In genomic region chr5:32934654-32935053, GRCm38 (mm10) we compare ENCODE assay signal across 8 mouse cellular contexts.
DNase-seq lines count a peak whose midpoint lies in the region; ATAC-seq lines count a peak whose summit lies in the region.

No protein-coding gene starts in this region.

- no peak overlapping the region for H3K9ac ChIP-seq in neural tube, embryonic 11.5 days (ENCODE audit: low read length)
- H3K9ac ChIP-seq in neural tube, embryonic 15.5 days (replicated peaks) = no peak overlapping the region

- H3K4me3 ChIP-seq in neural tube, embryonic 11.5 days (ENCODE audit: low read depth, low read length) = no peak overlapping the region
- no peak overlapping the region for H3K4me3 ChIP-seq in neural tube, embryonic 15.5 days (replicated peaks)

- no peak for ATAC-seq in neural tube, embryonic 11.5 days (ENCODE audit: insufficient read depth, low FRiP score, low TSS enrichment)
- no peak for ATAC-seq in neural tube, embryonic 15.5 days (ENCODE audit: low FRiP score)

- no peaks in the 10 kb centered on the region for H3K27me3 ChIP-seq in neural tube, embryonic 11.5 days (ENCODE audit: control insufficient read depth, insufficient read depth, low read length)
- no peaks in the 10 kb centered on the region for H3K27me3 ChIP-seq in neural tube, embryonic 15.5 days (replicated peaks)

- H3K27ac ChIP-seq in neural tube, embryonic 11.5 days (ENCODE audit: low read depth, low read length) = no peak overlapping the region
- no peak overlapping the region for H3K27ac ChIP-seq in neural tube, embryonic 15.5 days (replicated peaks)

- intact Hi-C loops in heart, postnatal 25 days (cut with DNase I) = loop anchor here (5.0 kb wide), 1 partner anchor 98 kb away; no protein-coding TSS in a partner anchor

- H3K9me3 ChIP-seq in neural tube, embryonic 11.5 days (ENCODE audit: control insufficient read depth, low read length) = no peaks in the 10 kb centered on the region
- H3K9me3 ChIP-seq in neural tube, embryonic 15.5 days (replicated peaks) = no peaks in the 10 kb centered on the region

- H3K4me2 ChIP-seq in neural tube, embryonic 11.5 days (ENCODE audit: low read depth) = no peak overlapping the region
- no peak overlapping the region for H3K4me2 ChIP-seq in neural tube, embryonic 15.5 days

- peaks cover 14% of the 10 kb centered on the region for H3K36me3 ChIP-seq in neural tube, embryonic 11.5 days (ENCODE audit: control insufficient read depth, insufficient read depth, low read length)
- peaks cover 67% of the 10 kb centered on the region for H3K36me3 ChIP-seq in neural tube, embryonic 15.5 days

- WGBS in neural tube, embryonic 11.5 days = 67% methylated on average over 2 of the region's 2 CpGs
- WGBS in neural tube, embryonic 15.5 days = 61% methylated on average over 2 of the region's 2 CpGs

- H3K4me1 ChIP-seq in neural tube, embryonic 11.5 days (ENCODE audit: control insufficient read depth, insufficient read depth, low read length) = no peaks in the 10 kb centered on the region
- no peaks in the 10 kb centered on the region for H3K4me1 ChIP-seq in neural tube, embryonic 15.5 days

- peak; percentile 15 for DNase-seq in heart, postnatal 4 days
- no peak for DNase-seq in heart, postnatal 25 days (ENCODE audit: low spot score)
- peak; percentile 27 for DNase-seq in neural tube, embryonic 11.5 days (ENCODE audit: low spot score)
- DNase-seq in embryo, embryonic 11 days = peak; percentile 39
- peak; percentile 67 for DNase-seq in thymus, postnatal 4 days
- no peak for DNase-seq in adrenal gland, postnatal 4 days (ENCODE audit: low spot score in 2 of 2)
- no peak for DNase-seq in testis, postnatal 10 days (ENCODE audit: low spot score)

Comparison
In these comparisons a context has a peak if more than half of its experiments do, and no peak if none do; other contexts are left out.
1. DNase-seq: peak in heart, postnatal 4 days (single experiment), neural tube, embryonic 11.5 days (single experiment), embryo, embryonic 11 days (single experiment) and thymus, postnatal 4 days (single experiment); none in heart, postnatal 25 days (single experiment), adrenal gland, postnatal 4 days (0 of 2) and testis, postnatal 10 days (single experiment).